Mouse (Mus musculus): Measurements from ENCODE around the gene Slc5a5. TPM values are rescaled to one million over a fixed set of nuclear protein-coding genes. Genes with fewer than 3 reads are reported as not detected.

The Slc5a5 gene
- total and polyA plus RNA-seq, 3 experiments, result 0.10 to 0.12 TPM; not detected in 1

GRCm38 (mm10) chr8:70880126-70880525 is 12.4 kb downstream of the Slc5a5 start:
- DNase-seq, result peak; percentile 55

GRCm38 (mm10) chr8:70879500-70879899 is 13.1 kb downstream of the Slc5a5 start:
- DNase-seq, result no peak

GRCm38 (mm10) chr8:70878178-70878577 is 14.4 kb downstream of the Slc5a5 start:
- no peak for DNase-seq

- no peak for DNase-seq
Observed at GRCm38 (mm10) chr8:70876382-70876781, 16.2 kb downstream of the Slc5a5 start.

- no peak for DNase-seq
Observed at GRCm38 (mm10) chr8:70874441-70874840, 18.1 kb downstream of the Slc5a5 start.

GRCm38 (mm10) chr8:70873364-70873985 is 19.1 kb downstream of the Slc5a5 start, which contains the start of gene Ccdc124:
Ccdc124 (minus strand) TSS chr8:70873935.
- peak; percentile 95 for DNase-seq

- no peak for DNase-seq
Observed at GRCm38 (mm10) chr8:70872643-70873363, 19.8 kb downstream of the Slc5a5 start.

GRCm38 (mm10) chr8:70871195-70871807 is 21.3 kb downstream of the Slc5a5 start:
- no peak for DNase-seq

GRCm38 (mm10) chr8:70869601-70870041 is 22.9 kb downstream of the Slc5a5 start:
- DNase-seq, result peak; percentile 81

- no peak for DNase-seq
Observed at GRCm38 (mm10) chr8:70869199-70869571, 23.4 kb downstream of the Slc5a5 start.

GRCm38 (mm10) chr8:70868559-70869198 is 23.9 kb downstream of the Slc5a5 start:
- DNase-seq, result peak; percentile 65

- DNase-seq, result no peak
Observed at GRCm38 (mm10) chr8:70866566-70866965, 26.0 kb downstream of the Slc5a5 start.

- no peak for DNase-seq
Observed at GRCm38 (mm10) chr8:70866001-70866520, 26.5 kb downstream of the Slc5a5 start.

GRCm38 (mm10) chr8:70865350-70866000 is 27.1 kb downstream of the Slc5a5 start:
- DNase-seq, result peak; percentile 99

GRCm38 (mm10) chr8:70864712-70865221 is 27.8 kb downstream of the Slc5a5 start:
- peak; percentile 58 for DNase-seq

GRCm38 (mm10) chr8:70863956-70864711 is 28.4 kb downstream of the Slc5a5 start:
- peak; percentile 39 for DNase-seq

GRCm38 (mm10) chr8:70862824-70863641 is 29.5 kb downstream of the Slc5a5 start, which contains the start of gene Kcnn1:
Kcnn1 (minus strand) TSS chr8:70863258.
- DNase-seq, result no peak

GRCm38 (mm10) chr8:70857516-70857915 is 35.0 kb downstream of the Slc5a5 start:
- no peak for DNase-seq

GRCm38 (mm10) chr8:70856541-70857197 is 35.9 kb downstream of the Slc5a5 start:
- DNase-seq, result peak; percentile 89
